Mouse (Mus musculus) right cerebral cortex, postnatal 14 days (tissue): ENCODE measurements at regions not wholly inside any gene's neighbourhood (a gene's known extent, or its start where the extent isn't known, plus 50 kb on each side); places are given as distances from the start of the nearest gene placed in this dataset.
"Not testable (repeated sequence)": the region's sequence is repeated elsewhere in the genome, so short reads cannot be mapped to it uniquely, and the experiment has no call there.

Experiments used
- DNase-seq: peaks from one replicate; pipeline ENCODE4 v3.0.0; 2022

DNA sequence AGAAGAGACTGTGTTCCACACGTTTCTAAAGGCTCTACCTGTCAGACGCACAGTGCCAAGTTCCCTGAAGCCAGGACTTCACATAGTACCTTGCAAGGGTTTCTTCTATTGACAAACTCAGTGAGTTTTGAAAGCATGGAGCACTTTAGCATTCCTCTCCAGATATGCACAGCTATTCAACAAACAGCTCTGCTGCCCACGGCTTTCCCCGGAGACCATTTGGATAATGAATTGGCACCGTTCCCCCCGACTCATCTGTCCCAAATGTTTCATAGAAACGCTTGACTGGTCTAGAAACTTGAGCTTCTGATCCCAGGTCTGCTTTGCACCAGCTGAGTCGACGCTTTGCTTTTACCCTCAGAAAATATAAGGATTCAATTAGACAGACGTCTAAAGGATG is 162.2 kb upstream of the St6galnac5 start:
- DNase-seq: no peak

DNA sequence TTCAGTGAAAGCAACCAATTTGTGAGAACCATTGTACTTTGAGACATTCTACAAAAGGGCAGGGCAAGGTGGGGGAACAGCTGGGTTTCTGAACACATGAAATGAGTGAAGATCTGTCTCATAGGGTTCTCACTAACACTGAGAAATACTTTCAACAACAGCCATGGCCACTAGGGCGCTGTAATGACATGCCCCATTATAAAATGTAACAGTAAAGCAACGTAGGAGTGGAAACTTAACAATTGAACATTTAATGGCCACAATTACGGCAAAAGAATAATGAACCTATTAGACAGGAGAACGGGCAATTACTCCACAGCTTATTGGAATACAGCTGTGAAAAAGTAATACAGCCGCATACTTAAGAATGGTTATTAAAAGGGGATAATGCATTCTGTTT is 158.9 kb upstream of the St6galnac5 start:
- DNase-seq: no peak

DNA sequence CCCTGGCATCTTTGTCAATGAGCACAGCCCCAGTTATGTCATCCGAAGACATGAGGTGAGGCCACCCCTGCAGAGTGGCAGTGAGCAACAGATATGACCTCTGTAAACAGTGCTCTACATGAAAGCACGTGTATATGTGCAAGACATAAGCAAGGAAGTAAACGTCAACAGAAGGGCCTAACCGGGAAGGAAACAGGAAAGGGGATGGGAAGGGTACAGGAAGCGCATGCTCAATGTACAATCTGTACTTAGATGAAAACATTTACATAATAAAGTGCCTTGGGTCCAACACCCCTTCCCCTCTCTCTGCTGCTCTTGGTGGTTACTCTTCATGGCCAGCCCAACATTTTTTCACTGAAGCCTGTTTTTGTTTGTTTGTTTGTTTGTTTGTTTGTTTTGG is 143.3 kb upstream of the St6galnac5 start:
- DNase-seq: no peak

DNA sequence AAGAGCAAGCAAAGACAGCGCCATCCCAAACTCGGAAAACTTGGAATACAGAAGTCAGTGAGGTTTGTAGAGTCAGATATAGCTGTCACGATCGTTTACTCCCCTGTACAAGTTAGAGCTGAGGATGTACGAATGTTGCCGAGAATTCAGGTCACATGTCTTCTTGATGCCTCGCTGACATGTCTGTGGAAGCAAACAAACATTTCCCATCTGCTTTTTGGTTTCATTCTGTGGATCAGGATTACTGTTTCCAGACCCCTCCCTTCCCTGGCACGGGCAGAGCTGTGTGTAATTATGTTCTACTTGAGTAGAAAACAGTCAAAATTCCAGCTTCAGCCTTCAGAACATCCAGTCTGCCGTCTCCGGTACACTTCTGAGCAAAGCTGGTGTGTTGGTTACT is 139.9 kb upstream of the St6galnac5 start:
- DNase-seq: no peak

DNA sequence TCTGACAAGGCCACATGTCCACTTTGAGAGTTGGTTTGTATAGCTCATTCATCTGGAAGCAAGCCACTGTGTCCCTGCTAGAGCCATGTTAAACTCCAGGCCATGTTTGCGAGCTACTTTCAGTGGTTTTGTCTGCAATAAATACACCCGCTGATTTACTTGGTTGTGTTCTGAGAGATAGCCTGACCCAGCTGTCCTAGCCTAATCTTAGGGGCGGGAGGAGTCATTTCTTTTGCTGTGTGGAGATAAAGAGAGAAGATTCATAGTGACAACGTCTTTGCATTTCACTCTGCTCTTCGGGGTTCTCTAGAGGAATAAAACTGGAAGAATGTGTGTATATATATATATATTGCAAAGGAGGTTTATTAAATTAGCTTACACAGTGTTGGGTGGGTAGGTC is 137.1 kb upstream of the St6galnac5 start:
- no peak for DNase-seq

DNA sequence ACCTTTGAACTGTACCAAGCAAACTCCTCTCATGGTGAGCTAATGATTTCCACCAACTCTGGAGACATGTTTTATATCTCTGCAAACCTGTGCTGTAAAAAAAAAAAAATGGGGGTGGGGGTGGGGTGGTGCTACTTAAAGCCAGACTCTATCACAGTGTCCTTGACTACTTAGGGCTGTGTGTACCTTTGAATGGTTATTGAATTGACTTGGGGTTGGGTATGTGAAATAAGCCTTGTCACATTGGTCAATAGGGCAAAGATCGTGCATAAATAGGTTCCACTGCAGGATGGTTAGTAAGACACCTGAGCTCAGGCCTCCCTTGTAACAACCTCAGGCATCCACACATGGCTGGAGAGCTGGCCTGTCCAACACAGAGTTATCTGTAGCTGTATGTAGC is 136.6 kb upstream of the St6galnac5 start:
- no peak for DNase-seq

DNA sequence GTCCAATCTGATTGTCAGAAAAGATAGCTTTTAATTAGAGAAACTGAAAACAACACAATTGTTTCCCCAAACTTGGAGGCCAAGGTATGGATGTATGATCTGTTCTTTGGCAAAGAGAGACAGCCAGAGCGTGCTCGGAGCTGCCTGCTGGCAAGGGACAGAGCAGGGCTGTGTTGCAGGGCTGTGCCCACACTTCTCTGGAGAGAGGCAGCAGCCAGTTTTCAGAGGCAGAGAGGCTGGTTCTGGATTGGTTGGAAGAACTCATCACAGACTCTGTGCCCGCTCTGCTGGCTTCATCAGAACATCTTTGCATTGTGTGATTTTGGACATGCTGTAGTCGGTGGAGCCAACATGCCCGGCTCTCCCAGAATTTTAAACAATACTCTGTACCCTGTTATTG is 123.5 kb upstream of the St6galnac5 start:
- DNase-seq: peak; percentile 9

DNA sequence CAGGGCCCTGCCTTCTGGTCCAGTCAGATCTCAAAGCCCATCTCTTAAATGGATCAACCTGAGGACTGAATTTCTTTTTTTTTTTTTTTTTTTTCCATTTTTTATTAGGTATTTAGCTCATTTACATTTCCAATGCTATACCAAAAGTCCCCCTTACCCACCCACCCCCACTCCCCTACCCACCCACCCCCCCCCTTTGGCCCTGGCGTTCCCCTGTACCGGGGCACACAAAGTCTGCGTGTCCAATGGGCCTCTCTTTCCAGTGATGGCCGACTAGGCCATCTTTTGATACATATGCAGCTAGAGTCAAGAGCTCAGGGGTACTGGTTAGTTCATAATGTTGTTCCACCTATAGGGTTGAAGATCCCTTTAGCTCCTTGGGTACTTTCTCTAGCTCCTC is 108.5 kb upstream of the St6galnac5 start:
- DNase-seq: not testable (repeated sequence)

DNA sequence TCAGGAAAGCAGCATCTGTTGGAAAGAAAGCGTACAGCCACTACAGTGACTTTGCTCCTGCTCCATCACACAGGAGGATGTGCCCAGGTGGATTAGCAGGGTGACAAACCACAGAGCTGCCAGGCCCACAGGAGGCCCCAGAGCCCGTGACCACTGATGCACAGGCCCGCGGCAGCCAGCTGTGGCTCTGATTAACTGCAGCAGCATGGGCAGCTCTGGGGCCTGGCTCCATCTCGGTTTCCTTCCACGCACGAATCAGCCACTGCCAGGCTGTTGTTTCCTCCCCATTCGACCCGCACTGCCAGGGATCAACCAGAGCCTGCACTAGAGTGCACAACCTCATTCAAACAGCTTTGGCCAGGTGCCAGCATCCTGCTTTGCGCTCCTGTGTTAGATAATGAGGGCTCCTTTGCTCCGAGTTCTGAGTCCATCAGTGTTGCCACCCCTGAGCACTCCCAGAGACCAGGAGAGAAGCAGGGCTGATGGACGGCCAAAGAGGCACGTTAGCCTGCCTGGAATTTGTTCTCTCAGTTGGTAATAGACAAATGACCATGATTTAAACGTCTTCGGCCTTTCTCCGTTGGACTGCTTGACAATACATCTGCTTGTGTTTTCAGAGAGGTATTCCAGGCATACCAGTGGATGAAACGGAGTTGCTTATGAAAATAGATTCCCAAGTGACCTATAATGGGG is 103.2 kb upstream of the St6galnac5 start:
- DNase-seq: peak; percentile 59

DNA sequence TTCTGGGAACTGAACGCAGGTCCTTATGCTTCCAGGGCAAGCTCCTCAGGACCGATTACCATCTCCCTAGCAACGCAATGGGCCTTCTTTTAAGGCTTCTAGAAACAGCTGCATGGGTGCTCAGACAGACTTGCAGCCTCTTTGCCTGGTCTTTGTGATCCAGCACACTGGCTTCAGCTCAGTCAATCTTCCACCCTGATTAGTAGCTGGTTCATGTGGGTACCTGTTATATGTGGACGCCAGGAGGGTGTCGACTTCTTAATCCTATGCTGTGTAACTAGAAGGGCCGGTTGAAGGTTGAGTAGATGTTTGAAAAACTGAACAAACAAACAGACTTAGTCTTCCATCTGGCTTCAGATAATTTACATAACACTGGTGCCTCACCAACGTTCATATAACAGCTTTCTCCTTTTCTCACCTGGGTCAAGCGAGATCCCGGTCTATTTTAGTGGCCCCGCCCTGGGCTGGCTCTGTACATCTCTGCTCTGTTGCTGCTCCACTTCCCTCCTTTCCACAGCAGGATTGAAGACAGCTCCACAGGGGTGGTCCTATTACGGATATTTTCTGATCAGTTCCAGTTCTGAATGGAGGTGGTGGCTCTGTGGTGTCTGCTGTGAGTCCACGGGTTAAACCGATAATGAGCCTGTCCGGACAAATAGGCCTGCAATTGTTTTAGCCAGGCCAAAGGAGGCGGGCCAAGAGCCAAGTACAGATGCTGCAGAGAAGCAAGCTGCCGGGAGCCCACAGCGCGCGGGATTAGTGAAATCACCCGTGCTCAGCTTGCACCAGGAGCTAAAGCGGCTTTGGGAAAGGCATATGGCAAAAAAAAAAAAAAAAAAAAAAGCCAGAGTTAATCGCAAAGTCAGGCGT is 102.4 kb upstream of the St6galnac5 start:
- peak; percentile 45 for DNase-seq

DNA sequence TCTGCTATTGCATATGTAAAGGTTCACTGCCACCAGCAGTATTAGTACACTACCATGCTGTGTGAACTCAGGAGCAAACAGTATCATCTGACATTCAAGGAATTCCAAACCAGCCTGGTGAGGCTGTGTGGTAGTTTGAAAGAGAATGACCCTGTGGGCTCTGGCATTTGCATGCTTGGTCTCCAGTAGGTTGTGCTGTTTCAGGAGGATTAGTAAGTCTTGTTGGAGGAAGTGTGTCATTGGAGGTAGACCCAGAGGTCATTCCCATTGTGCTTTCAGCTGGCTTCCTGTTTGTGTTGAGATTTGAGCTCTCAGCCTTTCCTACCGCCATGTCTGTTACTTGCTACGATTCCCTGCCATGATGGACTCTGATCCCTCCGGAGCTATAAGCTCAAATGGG is 98.3 kb upstream of the St6galnac5 start:
- DNase-seq: no peak

DNA sequence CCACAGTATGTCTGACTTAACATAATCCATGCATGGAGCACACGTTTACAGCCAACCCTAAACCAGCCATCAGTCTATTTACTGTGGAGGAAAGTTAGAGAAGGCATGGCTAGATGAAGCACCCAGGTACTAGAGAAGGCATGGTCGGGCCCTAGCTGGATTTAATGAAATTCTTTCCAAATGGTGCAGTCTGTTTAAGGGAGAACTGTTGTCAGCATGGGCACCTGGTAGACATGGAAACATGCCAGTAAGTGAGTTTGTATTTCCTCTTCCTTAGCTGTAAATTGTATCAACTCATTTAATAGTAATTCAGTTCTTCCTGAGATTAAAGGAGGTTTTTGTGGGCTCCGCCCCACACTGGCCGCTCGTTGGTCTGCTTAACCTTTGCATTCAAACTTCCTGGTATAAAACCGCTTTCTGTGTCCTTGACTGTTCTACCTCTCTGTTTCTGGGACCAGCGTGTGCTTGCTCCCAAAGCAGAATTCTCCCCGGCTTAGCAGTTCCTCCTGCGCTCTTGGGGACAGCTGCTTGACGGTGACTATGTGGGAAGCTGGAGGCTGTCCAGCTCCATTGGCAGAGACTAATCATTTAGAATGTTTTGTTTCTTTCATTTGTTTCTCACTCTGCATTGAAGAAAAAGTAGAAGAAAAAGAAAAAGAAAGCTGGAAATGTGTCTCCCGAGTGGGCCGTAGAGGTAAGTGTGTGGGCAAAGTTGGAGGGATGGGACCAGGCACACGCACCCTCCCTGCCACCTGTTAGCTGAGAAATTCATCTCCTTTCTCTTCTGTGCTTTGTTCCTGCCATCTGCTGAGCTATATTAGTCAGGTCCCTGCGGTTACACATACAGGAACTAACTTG is 96.0 kb upstream of the St6galnac5 start:
- DNase-seq: peak; percentile 72

DNA sequence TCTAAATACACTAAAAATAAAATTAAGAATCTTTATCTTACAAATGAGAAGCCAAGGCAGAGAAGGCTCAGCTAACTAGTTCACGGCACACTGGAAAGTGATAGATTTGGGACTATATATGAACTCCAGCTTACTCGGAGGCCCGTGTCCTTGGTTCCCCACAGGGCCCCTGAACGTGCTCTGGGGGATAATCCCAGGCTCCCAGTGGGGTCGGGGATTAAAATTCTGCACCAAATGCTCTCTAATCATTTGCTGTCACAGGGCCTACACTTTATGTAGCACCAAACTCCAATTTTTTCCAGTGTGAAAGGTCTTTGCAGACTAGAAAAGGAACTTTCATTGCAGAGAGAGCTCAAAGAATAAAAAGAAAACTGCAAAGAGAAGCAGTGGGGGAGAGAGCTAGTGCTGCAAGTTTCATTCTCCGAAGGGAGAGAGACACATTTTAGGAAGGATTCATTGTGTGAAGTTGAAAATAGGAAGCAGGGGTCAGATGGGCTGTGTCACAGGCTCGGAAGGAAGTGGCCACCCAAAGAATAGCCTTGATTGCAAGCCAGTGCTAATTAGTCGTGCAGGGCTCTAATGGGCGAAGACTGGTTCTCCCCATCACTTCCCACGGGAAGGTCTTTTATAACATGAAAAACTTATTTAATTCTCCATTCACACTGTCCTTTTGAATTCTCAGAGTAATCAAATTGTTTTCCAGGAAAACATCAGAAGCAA is 90.3 kb upstream of the St6galnac5 start:
- no peak for DNase-seq

DNA sequence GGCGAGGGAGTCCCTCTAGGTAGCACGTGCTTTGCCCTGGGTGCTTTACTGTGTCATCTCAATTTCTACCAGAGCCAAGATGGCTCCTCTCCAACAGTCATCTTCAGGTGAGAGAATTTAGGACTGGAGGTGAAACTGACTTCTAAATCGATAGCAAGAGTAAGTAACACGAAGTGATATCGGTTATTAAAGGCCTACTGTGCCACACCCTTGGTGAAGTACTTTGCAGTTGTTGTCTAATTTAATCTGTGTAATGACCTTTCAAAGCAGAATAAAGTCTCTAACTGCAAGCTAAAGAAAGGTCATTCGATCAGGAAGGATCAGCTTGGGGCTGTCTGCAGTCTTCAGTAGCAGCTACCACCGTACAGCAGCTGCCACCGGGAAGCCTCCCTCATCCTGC is 89.5 kb upstream of the St6galnac5 start:
- no peak for DNase-seq

DNA sequence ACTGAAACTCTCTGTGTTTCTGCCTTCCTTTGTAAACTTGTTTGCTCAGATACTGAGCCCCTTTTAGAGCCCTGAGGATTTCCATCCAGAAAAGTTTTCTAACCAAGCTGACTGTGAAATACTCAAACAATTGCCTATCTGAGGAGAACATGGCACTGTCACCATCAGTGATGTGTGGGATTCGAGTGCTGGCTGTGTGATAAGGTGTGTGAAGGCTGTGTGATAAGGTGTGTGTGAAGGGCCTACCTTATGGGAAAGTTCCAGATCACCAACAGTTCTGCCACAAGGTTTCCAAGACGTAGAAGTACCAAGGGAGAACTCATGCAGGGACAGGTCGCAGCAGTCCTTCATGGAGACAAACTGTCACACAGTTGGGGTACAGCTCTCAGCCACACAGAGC is 89.1 kb upstream of the St6galnac5 start:
- DNase-seq: no peak

DNA sequence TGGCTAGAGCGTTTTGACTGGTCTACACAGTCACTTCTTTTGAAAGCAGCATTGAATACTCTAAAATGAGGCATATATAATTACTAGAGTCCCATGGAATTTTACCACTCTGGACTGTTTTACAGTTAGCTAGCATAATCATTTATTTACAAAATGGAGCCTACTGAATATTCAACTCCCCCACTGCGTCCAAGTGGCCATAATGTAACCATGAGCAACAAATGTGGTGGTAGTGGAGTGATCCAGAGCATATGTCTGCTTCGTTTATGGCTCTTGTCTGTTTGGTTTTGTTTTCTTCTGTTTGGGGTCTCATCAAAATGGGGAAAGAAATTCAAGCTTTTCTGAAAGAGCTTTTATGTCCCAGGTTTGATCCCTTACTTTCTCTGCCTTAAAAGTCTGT is 83.8 kb upstream of the St6galnac5 start:
- no peak for DNase-seq

DNA sequence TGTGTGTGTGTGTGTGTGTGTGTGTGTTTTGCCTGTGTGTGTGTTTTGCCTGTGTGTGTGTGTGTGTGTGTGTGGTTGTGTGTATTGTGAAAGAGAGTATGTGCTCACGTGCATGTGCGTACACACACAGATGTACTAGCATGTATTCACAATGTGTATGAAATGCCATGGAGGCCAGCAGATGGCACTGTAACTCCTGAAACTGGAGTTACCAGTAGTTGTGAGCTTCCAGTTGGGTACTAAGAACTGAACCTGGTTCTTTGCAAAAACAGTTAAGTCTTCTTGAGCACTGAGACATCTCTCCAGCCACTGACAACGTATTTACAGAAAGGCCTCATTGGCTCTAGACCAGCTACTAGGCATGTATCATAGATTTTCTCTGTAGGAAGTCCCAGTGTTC is 71.1 kb upstream of the St6galnac5 start:
- no peak for DNase-seq

DNA sequence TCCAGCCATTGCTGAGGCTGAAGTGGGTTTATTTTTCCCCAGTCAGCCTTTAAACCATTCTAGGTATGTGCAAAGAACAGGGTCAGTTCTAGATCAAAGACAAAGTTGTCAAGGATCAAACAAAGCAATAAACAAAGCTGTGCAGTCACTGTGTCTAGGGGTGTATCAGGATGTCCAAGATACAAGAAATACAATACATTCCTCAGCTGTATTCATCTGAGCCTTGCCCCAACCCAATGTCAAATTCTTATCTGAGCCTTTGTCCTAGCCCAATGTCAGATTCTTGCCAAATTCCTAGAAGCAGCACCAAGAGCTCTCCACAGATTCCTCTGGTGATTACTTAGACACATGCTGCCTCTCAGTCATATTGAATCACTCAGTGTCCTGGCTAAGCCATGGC is 69.5 kb upstream of the St6galnac5 start:
- DNase-seq: no peak

DNA sequence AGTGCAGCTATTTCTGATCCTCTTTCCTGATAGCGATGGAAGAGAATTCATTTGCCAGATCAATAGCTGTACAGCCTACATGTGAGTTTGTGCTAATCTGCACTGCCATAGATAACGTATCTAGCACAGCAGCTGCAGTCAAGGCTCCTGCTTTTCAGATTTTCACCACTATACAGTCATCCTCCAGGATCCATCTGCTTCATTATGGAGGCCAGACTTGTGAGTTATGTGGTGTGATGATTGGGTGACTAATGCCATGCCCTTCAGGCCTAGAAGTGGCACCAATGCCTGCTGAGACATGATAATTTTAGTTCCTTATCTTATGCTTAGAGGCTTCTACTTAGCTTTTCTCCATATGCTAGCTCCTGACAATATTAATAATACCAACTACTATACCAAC is 63.3 kb upstream of the St6galnac5 start:
- DNase-seq: no peak

DNA sequence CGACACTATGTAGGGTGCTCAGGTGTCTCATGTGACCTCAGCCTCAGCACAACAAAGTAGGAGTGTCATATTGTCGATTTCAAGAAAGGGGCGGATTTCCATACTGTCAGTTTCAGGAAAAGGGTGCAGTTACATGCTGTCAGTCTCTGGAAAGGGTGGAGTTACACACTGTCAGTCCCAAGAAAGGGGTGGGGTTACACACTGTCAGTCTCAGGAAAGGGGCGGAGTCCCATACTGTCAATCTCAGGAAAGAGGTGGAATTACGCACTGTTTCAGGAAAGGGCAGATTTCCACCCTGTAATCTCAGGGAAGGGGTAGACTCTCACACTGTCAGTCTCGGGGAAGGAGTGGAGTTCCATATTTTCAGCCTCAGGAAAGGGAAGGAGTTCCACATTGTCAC is 51.9 kb upstream of the St6galnac5 start:
- no peak for DNase-seq
